Mouse (Mus musculus) c-Kit-positive CD71-negative TER-119-negative erythroid progenitor cells, embryonic 14.5 days (primary cell): ENCODE results near the gene Tmpo.
"Not testable (repeated sequence)": the region's sequence is repeated elsewhere in the genome, so short reads cannot be mapped to it uniquely, and the experiment has no call there.

Experiments
- DNase-seq: peaks from one replicate; pipeline ENCODE4 v3.0.0-alpha.2; 2013; ENCODE audit warnings: low read depth

Tmpo gene

GRCm38 (mm10) chr10:91185721-91186120 is 4.6 kb upstream of the Tmpo start:
- no peak for DNase-seq

GRCm38 (mm10) chr10:91184893-91185292 is 3.8 kb upstream of the Tmpo start:
- DNase-seq = not testable (repeated sequence)

GRCm38 (mm10) chr10:91183316-91183715 is 2.2 kb upstream of the Tmpo start:
- no peak for DNase-seq

GRCm38 (mm10) chr10:91182291-91182990 is 1.3 kb upstream of the Tmpo start:
- DNase-seq = peak; percentile 53

- peak; percentile 96 for DNase-seq
These were observed 560 bp upstream of the Tmpo start for GRCm38 (mm10) chr10:91181461-91182288.

GRCm38 (mm10) chr10:91180301-91180700 is 814 bp downstream of the Tmpo start:
- DNase-seq = no peak

GRCm38 (mm10) chr10:91179834-91180233 is 1.3 kb downstream of the Tmpo start:
- DNase-seq = no peak

- no peak for DNase-seq
These were observed 3.9 kb downstream of the Tmpo start for GRCm38 (mm10) chr10:91177201-91177600.

GRCm38 (mm10) chr10:91172329-91173100 is 8.6 kb downstream of the Tmpo start:
- DNase-seq = no peak

GRCm38 (mm10) chr10:91171455-91172328 is 9.4 kb downstream of the Tmpo start:
- peak; percentile 81 for DNase-seq

GRCm38 (mm10) chr10:91171041-91171440 is 10.1 kb downstream of the Tmpo start:
- DNase-seq = no peak

- DNase-seq = peak; percentile 88
These were observed 10.8 kb downstream of the Tmpo start for GRCm38 (mm10) chr10:91170143-91170941.

- no peak for DNase-seq
These were observed 11.6 kb downstream of the Tmpo start for GRCm38 (mm10) chr10:91169414-91170065.

- DNase-seq = no peak
These were observed 13.8 kb downstream of the Tmpo start for GRCm38 (mm10) chr10:91167352-91167751.

- peak; percentile 67 for DNase-seq
These were observed 14.2 kb downstream of the Tmpo start for GRCm38 (mm10) chr10:91166890-91167289.

- no peak for DNase-seq
These were observed 15.3 kb downstream of the Tmpo start for GRCm38 (mm10) chr10:91165850-91166249.

- no peak for DNase-seq
These were observed 16.6 kb downstream of the Tmpo start for GRCm38 (mm10) chr10:91164491-91164890.

GRCm38 (mm10) chr10:91162511-91163163 is 18.5 kb downstream of the Tmpo start:
- DNase-seq = no peak

GRCm38 (mm10) chr10:91162077-91162476 is 19.0 kb downstream of the Tmpo start:
- DNase-seq = no peak

GRCm38 (mm10) chr10:91161006-91161405 is 20.1 kb downstream of the Tmpo start:
- no peak for DNase-seq
